15 mouse cellular contexts compared by ENCODE assay signal in the genomic region with DNA sequence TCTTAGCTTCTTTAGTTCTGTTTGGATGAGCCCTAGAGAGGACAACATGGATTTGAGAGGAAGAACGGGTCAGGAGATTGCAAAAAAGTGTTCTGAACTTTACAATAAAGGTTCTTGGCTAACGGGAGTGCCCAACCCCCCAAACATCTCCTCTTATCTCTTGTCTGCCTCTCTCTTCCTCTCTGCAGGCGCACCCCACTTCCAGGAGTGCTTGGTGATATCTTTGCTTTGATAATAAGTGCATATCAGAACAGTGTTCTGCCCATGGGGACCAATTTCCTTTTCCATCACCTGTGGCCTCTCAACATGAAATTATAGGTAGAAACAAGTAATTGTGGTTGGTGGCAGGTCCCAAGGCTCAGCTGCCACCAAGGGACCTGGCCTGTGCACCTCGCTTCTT.
"Had no signal": no experiment of that assay in that cellular context is flagged by ENCODE, and none has a peak within 500 bp of the region (broad histone marks: within the 10 kb centered on the region; RNA-seq: fewer than 3 reads in every experiment).

No protein-coding gene starts in this region.

- H3K36me3 ChIP-seq: liver, embryonic 15.5 days; midbrain, embryonic 13.5 days; midbrain, embryonic 15.5 days; neural tube, embryonic 12.5 days; stomach, embryonic 15.5 days had no signal

- H3K9ac ChIP-seq: liver, embryonic 15.5 days; lung, embryonic 14.5 days; midbrain, embryonic 13.5 days; midbrain, embryonic 15.5 days; neural tube, embryonic 12.5 days; stomach, embryonic 15.5 days had no signal

- H3K9me3 ChIP-seq: liver, embryonic 15.5 days; midbrain, embryonic 13.5 days; midbrain, embryonic 15.5 days; neural tube, embryonic 12.5 days; stomach, embryonic 15.5 days had no signal

- DNase-seq: lung, adult 18-20 months; lung, embryonic 14.5 days; lung, postnatal 10 days; lung, postnatal 4 days; right cerebral cortex, postnatal 14 days; thymus, adult 2 months; thymus, postnatal 36 days had no signal

- H3K27me3 ChIP-seq: liver, embryonic 15.5 days; midbrain, embryonic 15.5 days; neural tube, embryonic 12.5 days; stomach, embryonic 15.5 days had no signal

- H3K4me2 ChIP-seq: liver, embryonic 15.5 days; lung, embryonic 14.5 days; midbrain, embryonic 11.5 days; midbrain, embryonic 13.5 days; midbrain, embryonic 15.5 days; neural tube, embryonic 12.5 days; stomach, embryonic 15.5 days had no signal

- H3K27ac ChIP-seq: liver, embryonic 15.5 days; midbrain, embryonic 13.5 days; midbrain, embryonic 15.5 days; neural tube, embryonic 12.5 days; stomach, embryonic 15.5 days; stomach, postnatal 0 days had no signal

- ATAC-seq: midbrain, embryonic 13.5 days; midbrain, embryonic 15.5 days had no signal

- H3K4me3 ChIP-seq: liver, embryonic 15.5 days; megakaryocyte, embryonic 14.5 days; midbrain, embryonic 13.5 days; midbrain, embryonic 15.5 days; neural tube, embryonic 12.5 days; stomach, embryonic 15.5 days had no signal
